In genomic region chr6:92776356-92776755, GRCm38 (mm10) we compare ENCODE assay signal across 9 mouse cellular contexts. TPM values are rescaled to one million over a fixed set of nuclear protein-coding genes. Genes with fewer than 3 reads are reported as not detected.
DNase-seq lines count a peak whose midpoint lies in the region; ATAC-seq lines count a peak whose summit lies in the region.
"Had no signal": no experiment of that assay in that cellular context is flagged by ENCODE, and none has a peak within 500 bp of the region (broad histone marks: within the 10 kb centered on the region; RNA-seq: fewer than 3 reads in every experiment).

No protein-coding gene starts in this region.

- H3K9me3 ChIP-seq in embryonic facial prominence, embryonic 14.5 days (ENCODE audit: control insufficient read depth, low read length) = no peaks in the 10 kb centered on the region

- ATAC-seq in embryonic facial prominence, embryonic 14.5 days (ENCODE audit: low read depth) = no peak

- no peaks in the 10 kb centered on the region for H3K4me1 ChIP-seq in embryonic facial prominence, embryonic 14.5 days (ENCODE audit: control insufficient read depth, insufficient read depth, low read length)

- no peaks in the 10 kb centered on the region for H3K27me3 ChIP-seq in embryonic facial prominence, embryonic 14.5 days (replicated peaks; ENCODE audit: control insufficient read depth, insufficient read depth, low read length)

- H3K9ac ChIP-seq in embryonic facial prominence, embryonic 14.5 days (ENCODE audit: low read depth, low read length) = no peak overlapping the region

- H3K4me2 ChIP-seq in embryonic facial prominence, embryonic 14.5 days (ENCODE audit: low read depth, low read length) = no peak overlapping the region

- WGBS in embryonic facial prominence, embryonic 14.5 days = 12% methylated on average over 2 of the region's 2 CpGs

- H3K27ac ChIP-seq in embryonic facial prominence, embryonic 14.5 days (replicated peaks; ENCODE audit: low read depth, low read length) = no peak overlapping the region

- intact Hi-C loops in heart, postnatal 10 days (cut with DNase I) = no loop called here
- intact Hi-C loops in heart, postnatal 25 days (cut with DNase I) = no loop called here

- peak; percentile 38 to 63 for DNase-seq in heart, postnatal 10 days
- DNase-seq in heart, postnatal 25 days (ENCODE audit: low spot score) = no peak
- peak; percentile 16 for DNase-seq in urinary bladder, postnatal 25 days (ENCODE audit: low spot score)
- DNase-seq in urinary bladder, postnatal 36 days (ENCODE audit: low spot score in 2 of 2) = no peak
- DNase-seq in embryonic facial prominence, embryonic 14.5 days (ENCODE audit: low spot score) = peak; percentile 63
- peak; percentile 76 for DNase-seq in lung, postnatal 36 days
- DNase-seq in spleen, postnatal 14 days (ENCODE audit: low spot score in 2 of 2) = no peak
- no peak for DNase-seq in frontal cortex, postnatal 14 days (ENCODE audit: low spot score in 2 of 2)

- peaks cover 6% of the 10 kb centered on the region; the same call in 1 of the 2 replicates for H3K36me3 ChIP-seq in embryonic facial prominence, embryonic 14.5 days (ENCODE audit: control insufficient read depth, insufficient read depth, low read length)

- no peak overlapping the region for H3K4me3 ChIP-seq in embryonic facial prominence, embryonic 14.5 days (ENCODE audit: low read depth, low read length)

RNA-seq across cellular contexts. Expression of gene A730049H05Rik, which starts 39.9 kb away (rescaled TPM):
- under 1 TPM in 1 of 2 experiments, not detected in 1; 0.38 TPM for total RNA-seq in heart, postnatal 10 days (2021)
- under 1 TPM in 1 of 2 experiments, not detected in 1; 0.10 TPM for total RNA-seq in heart, postnatal 25 days (2021)
- 0.58 and 0.61 TPM in 2 replicates for polyA plus RNA-seq in embryonic facial prominence, embryonic 14.5 days (2014; fragmentation: Nextera tagmentation; extraction: Ambion mirVana)
- total RNA-seq: neutrophil, adult 5-6 weeks had no signal

Comparison
In these comparisons a context has a peak if more than half of its experiments do, and no peak if none do; other contexts are left out.
1. DNase-seq: peak in heart, postnatal 10 days (2 of 2), urinary bladder, postnatal 25 days (single experiment), embryonic facial prominence, embryonic 14.5 days (single experiment) and lung, postnatal 36 days (single experiment); none in heart, postnatal 25 days (single experiment), urinary bladder, postnatal 36 days (0 of 2), spleen, postnatal 14 days (0 of 2) and frontal cortex, postnatal 14 days (0 of 2).